Mouse (Mus musculus) midbrain, embryonic 13.5 days (tissue): ENCODE measurements around the gene Pdlim5. TPM values are rescaled to one million over a fixed set of nuclear protein-coding genes. Genes with fewer than 3 reads are reported as not detected.
A peak's percentile ranks its signal among the peaks of the same experiment; 100 is the strongest.

Experiments
- ATAC-seq: fragments of 200-750 bp; cut with Nextera tagmentation; 2 replicates; pipeline ENCODE4 v1.8.0; 2017; ENCODE audit warnings: mild to moderate bottlenecking, moderate TSS enrichment, moderate library complexity
- H3K27ac ChIP-seq: fragments of 300-500 bp; sonication (generic); 2 replicates; pipeline ENCODE4 v1.5.1; 2015; ENCODE audit warnings: inconsistent platforms, mild to moderate bottlenecking, moderate library complexity
- H3K27me3 ChIP-seq: fragments of 300-500 bp; sonication (generic); 2 replicates; pipeline ENCODE4 v1.6.1; 2015; ENCODE audit warnings: mild to moderate bottlenecking, inconsistent platforms
- H3K36me3 ChIP-seq: fragments of 300-500 bp; sonication (generic); 2 replicates; pipeline ENCODE4 v1.6.1; 2015; ENCODE audit warnings: mild to moderate bottlenecking, inconsistent platforms
- H3K4me1 ChIP-seq: fragments of 300-500 bp; sonication (generic); replicated peaks from 2 replicates; pipeline ENCODE4 v1.6.1; 2015; ENCODE audit warnings: inconsistent platforms
- H3K4me2 ChIP-seq: fragments of 300-500 bp; sonication (generic); replicated peaks from 2 replicates; pipeline ENCODE4 v1.6.1; 2015; ENCODE audit warnings: moderate library complexity, mild to moderate bottlenecking, inconsistent platforms
- H3K4me3 ChIP-seq: fragments of 300-500 bp; sonication (generic); replicated peaks from 2 replicates; pipeline ENCODE4 v1.5.1; 2015; ENCODE audit warnings: mild to moderate bottlenecking, inconsistent platforms
- H3K9ac ChIP-seq: fragments of 300-500 bp; sonication (generic); replicated peaks from 2 replicates; pipeline ENCODE4 v1.6.1; 2015; ENCODE audit warnings: mild to moderate bottlenecking, inconsistent platforms
- H3K9me3 ChIP-seq: fragments of 300-500 bp; sonication (generic); 2 replicates; pipeline ENCODE4 v1.6.1; 2016; ENCODE audit warnings: mild to moderate bottlenecking, inconsistent platforms
- WGBS: fragments of 180-500 bp; shearing (Covaris S2); methylation state at CpG from one replicate; pipeline ENCODE4 v1.1.7; 2015; 5-methylcytosine and 5-hydroxymethylcytosine counted together
- polyA plus RNA-seq: library from polyadenylated mRNA; unstranded; fragments of >200 nt; fragmentation: Nextera tagmentation; extraction: Ambion mirVana; gene quantifications from 2 replicates; pipeline ENCODE4 v1.2.1, GENCODE M21; 2015

Pdlim5 gene
- polyA plus RNA-seq, 1 experiment from 2014 or later, result 11.6 TPM

DNA sequence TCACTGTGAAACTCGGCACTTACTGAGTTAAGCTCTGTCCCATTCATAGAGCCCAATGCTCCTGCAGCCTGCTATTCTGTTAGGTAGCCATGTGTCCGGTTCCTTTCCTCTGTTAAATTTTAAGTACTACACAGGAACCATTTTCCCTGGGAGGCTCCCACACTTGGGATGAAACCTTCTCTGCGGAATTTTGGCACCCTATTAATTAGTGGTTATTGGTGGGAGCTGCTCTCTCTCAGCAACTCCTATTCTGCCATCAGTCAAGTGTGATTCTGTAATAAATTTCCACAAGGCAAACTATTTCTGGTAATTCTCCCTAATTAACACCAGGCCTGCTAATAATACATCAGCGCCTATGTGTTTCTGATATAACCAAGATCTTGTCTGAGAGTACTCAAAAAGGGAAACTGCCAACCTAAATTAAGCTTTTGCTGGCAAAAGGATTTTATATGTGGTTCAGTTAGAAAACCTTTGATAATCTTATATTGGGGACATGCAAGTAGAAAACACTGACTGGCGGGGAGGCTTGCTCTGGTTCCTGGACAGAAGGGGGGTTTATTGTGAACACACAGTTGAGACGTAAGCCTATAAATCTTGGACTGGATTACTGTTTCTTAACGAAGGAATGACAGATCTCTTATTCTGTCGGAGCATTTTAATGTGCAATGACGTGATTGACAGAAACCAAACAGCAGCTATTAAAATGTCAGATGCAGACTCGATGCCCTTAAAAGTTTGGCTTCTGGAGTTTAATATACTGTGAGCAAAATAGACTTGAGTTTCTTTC lies 157.0 kb downstream of the Pdlim5 start:
- H3K9ac ChIP-seq, result no peak overlapping the region
- WGBS, result 66% methylated on average over 10 of the region's 10 CpGs
- no peak for ATAC-seq
- no peak overlapping the region for H3K4me2 ChIP-seq
- no peak overlapping the region for H3K27ac ChIP-seq
- no peaks in the 10 kb centered on the region for H3K4me1 ChIP-seq
- no peaks in the 10 kb centered on the region for H3K36me3 ChIP-seq
- no peaks in the 10 kb centered on the region for H3K9me3 ChIP-seq
- no peak overlapping the region for H3K4me3 ChIP-seq
- no peaks in the 10 kb centered on the region for H3K27me3 ChIP-seq

DNA sequence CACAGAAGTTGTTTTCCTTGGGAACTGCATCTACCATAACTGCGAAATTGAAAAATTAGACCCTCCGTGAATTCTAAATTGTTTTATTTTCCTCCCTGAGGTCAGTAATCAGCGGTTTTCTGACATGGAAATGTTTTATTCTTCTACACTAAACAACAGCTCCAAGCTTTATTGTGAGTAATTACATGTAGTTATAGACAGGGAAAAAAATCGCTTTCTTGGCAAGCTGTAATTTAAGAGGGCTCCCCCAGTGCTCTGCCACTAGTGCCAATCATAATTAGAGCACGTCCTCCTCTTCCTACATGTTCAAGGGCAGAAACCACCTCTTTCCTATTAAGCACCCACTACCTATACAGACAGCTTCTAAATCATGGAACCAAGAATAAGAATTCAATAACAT lies 157.9 kb downstream of the Pdlim5 start:
- no peak overlapping the region for H3K9ac ChIP-seq
- no peak overlapping the region for H3K27ac ChIP-seq
- H3K27me3 ChIP-seq, result no peaks in the 10 kb centered on the region
- no peaks in the 10 kb centered on the region for H3K36me3 ChIP-seq
- ATAC-seq, result no peak
- no peaks in the 10 kb centered on the region for H3K9me3 ChIP-seq
- no peak overlapping the region for H3K4me2 ChIP-seq
- H3K4me1 ChIP-seq, result no peaks in the 10 kb centered on the region
- 77% methylated on average over 5 of the region's 5 CpGs for WGBS
- no peak overlapping the region for H3K4me3 ChIP-seq

DNA sequence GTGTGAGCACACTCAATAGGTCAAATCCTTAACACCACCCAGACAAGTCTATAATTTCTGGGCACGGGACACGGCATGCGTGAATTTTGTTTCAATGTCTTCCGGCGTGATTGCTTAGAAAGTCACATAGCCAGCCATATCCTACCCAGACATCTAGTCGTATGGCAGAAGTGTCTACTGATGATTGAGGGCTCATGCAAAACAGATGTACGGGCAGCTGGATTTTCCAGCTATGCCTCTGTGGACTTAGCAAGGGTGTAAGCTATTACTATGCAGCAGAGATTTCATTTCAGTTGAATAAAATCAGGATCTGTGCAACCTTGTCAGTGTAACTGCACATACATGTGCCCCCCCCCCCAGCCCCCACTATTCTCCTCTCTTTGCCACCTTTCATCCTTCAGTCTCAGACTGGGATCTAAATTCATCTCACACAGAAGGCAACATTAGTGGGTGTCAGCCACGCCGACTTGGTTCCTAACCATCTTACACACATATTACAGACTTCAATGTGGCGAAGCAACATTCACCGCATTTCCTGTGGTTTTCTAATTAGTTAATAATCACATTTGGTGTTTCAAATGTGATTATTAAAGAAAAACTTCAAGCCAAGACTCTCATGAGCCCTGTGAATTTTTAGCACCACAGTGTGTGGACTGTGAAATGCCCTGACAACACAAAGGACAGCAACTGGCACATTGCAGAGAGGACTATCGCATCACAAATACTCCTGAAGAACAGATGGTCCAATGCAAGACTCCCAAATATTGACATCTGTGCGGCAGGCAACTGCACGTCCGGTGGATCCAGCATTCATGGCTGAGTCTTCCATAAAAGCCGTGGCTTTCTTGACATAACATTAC lies 161.7 kb downstream of the Pdlim5 start:
- Histone ChIP-seq H3K9me3 (no peaks in the 10 kb centered on the region), H3K27ac (no peak overlapping the region), H3K4me1 (no peaks in the 10 kb centered on the region), H3K9ac (no peak overlapping the region), H3K27me3 (no peaks in the 10 kb centered on the region), H3K36me3 (no peaks in the 10 kb centered on the region), H3K4me2 (no peak overlapping the region), H3K4me3 (no peak overlapping the region)
- WGBS, result 89% methylated on average over 16 of the region's 16 CpGs
- no peak for ATAC-seq

DNA sequence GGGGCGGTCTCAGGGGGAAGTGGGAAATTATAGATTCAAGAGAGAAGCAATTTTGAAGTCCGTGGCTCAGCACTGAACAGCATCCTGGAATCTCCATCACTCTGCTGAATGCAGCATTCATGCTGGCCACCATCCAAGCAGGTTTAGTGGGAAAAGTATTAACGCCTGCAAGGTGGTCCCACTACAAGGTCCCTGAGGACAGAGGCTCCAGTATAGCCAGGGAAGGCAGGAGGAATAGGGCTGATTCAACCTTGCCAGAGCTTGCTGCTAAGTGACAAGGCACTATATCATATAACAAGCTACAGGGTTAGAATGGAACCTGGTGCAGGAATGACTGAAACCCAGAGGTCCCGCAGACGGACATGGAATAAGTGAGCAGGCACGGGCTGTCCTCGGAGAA lies 166.8 kb downstream of the Pdlim5 start:
- Histone ChIP-seq H3K4me1 (no peaks in the 10 kb centered on the region), H3K36me3 (no peaks in the 10 kb centered on the region), H3K9ac (no peak overlapping the region), H3K27me3 (no peaks in the 10 kb centered on the region), H3K4me3 (no peak overlapping the region), H3K27ac (no peak overlapping the region), H3K9me3 (no peaks in the 10 kb centered on the region), H3K4me2 (no peak overlapping the region)
- 87% methylated on average over 7 of the region's 7 CpGs for WGBS
- no peak for ATAC-seq

DNA sequence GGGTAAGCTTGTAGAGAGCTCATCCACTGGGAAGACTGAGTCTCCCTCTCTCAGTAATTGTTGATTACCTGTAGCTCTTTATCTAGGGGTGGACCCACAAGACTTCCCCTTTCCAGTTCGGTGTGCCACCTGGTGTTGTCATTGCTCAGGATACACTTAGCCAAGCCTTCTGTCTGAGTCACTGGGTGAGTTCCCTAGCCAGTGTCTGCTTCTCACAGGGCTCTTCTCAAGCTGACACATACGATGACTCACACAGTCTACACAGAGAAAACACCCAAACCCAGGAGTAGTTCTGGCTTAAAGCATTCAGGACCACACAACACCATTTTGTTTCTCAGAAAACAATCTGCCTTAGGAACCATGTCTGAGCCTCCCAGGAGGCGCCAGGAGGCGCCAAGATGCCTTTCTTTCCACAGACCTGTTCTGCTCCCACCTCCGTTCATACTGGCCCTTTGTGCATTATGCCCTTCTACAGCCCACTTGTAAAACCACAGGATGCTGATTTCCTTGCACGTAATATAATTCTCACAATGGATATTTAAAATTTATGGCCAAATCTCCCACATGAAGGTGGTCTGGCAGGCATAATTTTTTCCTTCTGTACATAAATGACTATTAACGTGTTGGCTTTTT lies 172.9 kb downstream of the Pdlim5 start:
- Histone ChIP-seq H3K4me2 (no peak overlapping the region), H3K4me3 (no peak overlapping the region), H3K9ac (no peak overlapping the region), H3K27ac (no peak overlapping the region), H3K36me3 (no peaks in the 10 kb centered on the region), H3K27me3 (no peaks in the 10 kb centered on the region), H3K9me3 (no peaks in the 10 kb centered on the region), H3K4me1 (no peaks in the 10 kb centered on the region)
- ATAC-seq, result no peak
- WGBS, result 93% methylated on average over 7 of the region's 7 CpGs

DNA sequence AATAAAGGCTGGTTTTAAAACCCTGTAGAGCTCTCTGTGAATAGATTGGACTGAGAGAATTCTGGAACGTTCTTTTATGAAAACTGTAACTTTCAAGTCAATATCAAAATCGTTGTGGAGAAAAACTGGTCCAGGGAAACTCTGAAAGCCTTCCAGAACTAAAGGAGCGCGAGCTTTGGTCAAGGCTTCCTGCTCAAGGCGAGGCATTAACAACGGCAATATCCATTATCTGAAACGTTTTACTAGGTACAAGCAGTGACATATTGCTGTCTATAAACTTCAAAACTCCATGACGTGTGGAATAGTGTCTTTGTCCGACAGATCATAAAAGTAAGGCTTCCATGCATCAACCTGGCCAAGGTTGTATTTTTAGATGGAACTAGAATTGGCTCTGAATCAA lies 175.6 kb downstream of the Pdlim5 start:
- Histone ChIP-seq H3K27me3 (no peaks in the 10 kb centered on the region), H3K27ac (no peak overlapping the region), H3K4me3 (no peak overlapping the region), H3K4me2 (no peak overlapping the region), H3K9me3 (no peaks in the 10 kb centered on the region), H3K4me1 (no peaks in the 10 kb centered on the region), H3K9ac (no peak overlapping the region), H3K36me3 (no peaks in the 10 kb centered on the region)
- 93% methylated on average over 9 of the region's 9 CpGs for WGBS
- no peak for ATAC-seq

DNA sequence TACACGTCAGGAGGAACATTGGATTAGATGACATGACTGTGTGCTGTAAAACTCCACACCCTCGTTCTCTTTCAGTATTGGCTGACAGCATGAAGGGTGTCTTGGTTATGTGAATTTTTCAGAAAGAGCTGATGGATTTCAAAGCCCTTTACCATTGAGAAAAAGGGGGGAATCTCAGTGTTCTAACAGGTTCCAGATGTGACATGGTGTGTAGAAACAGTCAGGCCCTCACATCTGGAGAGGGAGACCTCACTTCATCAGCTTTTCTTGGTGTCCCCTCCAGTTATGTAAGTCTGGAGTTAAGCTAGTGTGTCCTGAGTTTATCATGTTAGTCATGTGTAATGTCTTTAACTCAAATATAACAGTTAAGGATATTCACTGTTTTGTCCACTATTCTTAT lies 182.7 kb downstream of the Pdlim5 start:
- Histone ChIP-seq H3K36me3 (no peaks in the 10 kb centered on the region), H3K27ac (no peak overlapping the region), H3K9me3 (no peaks in the 10 kb centered on the region), H3K4me3 (no peak overlapping the region), H3K9ac (no peak overlapping the region), H3K27me3 (no peaks in the 10 kb centered on the region), H3K4me2 (no peak overlapping the region), H3K4me1 (peaks cover 6% of the 10 kb centered on the region; the same call in 1 of the 2 replicates)
- ATAC-seq, result no peak
- WGBS, result 70% methylated on average over 2 of the region's 2 CpGs

DNA sequence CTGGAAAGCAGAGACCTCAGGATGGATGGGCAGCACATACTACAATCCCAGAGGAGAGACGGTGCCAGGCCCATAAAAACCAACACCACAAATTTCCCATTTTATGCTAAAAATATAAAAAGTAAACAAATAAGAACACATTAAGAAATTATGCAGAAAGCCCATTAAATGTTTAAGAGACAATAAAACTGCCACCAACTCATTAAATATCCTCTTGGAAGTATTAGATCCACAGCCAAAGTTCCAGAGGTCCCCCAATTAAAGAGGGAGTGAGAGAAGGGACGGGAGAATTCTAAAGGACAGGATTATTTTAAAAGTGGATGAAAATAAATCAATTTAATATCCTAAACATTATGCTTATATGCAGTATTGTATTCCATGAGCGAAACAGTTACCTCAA lies 183.3 kb downstream of the Pdlim5 start:
- Histone ChIP-seq H3K4me1 (peaks cover 6% of the 10 kb centered on the region; the same call in 1 of the 2 replicates), H3K27ac (no peak overlapping the region), H3K4me2 (no peak overlapping the region), H3K9ac (no peak overlapping the region), H3K36me3 (no peaks in the 10 kb centered on the region), H3K27me3 (no peaks in the 10 kb centered on the region), H3K4me3 (no peak overlapping the region), H3K9me3 (no peaks in the 10 kb centered on the region)
- WGBS, result 86% methylated on average over 3 of the region's 3 CpGs
- no peak for ATAC-seq

DNA sequence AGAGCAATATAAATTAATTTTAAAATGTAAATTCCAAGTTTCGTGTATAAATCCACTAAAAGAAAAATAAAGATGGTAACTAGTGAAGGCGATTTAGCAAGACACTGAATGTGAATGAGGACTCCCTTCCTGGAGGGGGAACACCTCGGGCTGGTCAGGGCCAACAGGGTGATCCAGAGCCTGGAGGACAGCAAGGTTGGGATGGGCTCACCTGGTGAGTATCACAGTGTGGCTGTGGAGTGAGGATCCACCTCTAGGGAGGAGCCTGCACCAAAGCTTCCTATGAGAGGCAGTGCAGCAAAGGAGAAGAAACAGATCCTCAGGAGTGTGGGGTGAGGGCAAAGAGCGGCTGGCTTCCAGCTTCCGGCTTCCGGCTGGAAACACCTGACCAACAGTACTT lies 185.5 kb downstream of the Pdlim5 start:
- no peak overlapping the region for H3K9ac ChIP-seq
- H3K36me3 ChIP-seq, result no peaks in the 10 kb centered on the region
- H3K27ac ChIP-seq, result no peak overlapping the region
- ATAC-seq, result peak; percentile 55; the same call in 1 of the 2 replicates
- H3K4me1 ChIP-seq, result peaks cover 6% of the 10 kb centered on the region; the same call in 1 of the 2 replicates
- no peak overlapping the region for H3K4me3 ChIP-seq
- no peaks in the 10 kb centered on the region for H3K9me3 ChIP-seq
- no peaks in the 10 kb centered on the region for H3K27me3 ChIP-seq
- no peak overlapping the region for H3K4me2 ChIP-seq
- 71% methylated on average over 6 of the region's 6 CpGs for WGBS

DNA sequence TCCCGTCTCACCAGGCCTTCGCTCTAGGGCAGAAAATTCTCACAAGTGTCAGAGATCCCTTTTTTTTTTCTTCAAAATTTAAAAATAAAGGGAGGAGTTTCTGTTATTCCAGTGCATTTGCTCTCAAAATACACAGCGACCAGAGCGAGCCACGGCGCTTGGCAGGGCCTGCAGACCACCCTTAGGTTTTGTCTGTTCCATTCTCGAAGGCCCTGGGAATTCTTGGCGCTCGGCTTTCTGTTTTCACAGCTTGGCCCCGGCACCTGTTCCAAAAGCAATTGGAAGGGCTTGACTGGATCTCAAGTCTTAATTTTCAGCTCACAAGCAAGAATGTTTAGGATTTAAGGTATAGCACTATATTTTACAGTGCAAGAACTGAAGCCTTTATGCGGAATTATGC lies 186.4 kb downstream of the Pdlim5 start:
- no peak overlapping the region for H3K4me3 ChIP-seq
- no peaks in the 10 kb centered on the region for H3K27me3 ChIP-seq
- H3K9ac ChIP-seq, result no peak overlapping the region
- H3K36me3 ChIP-seq, result no peaks in the 10 kb centered on the region
- H3K4me1 ChIP-seq, result peaks cover 6% of the 10 kb centered on the region; the same call in 1 of the 2 replicates
- no peak for ATAC-seq
- 86% methylated on average over 11 of the region's 11 CpGs for WGBS
- H3K4me2 ChIP-seq, result no peak overlapping the region
- H3K9me3 ChIP-seq, result no peaks in the 10 kb centered on the region
- no peak overlapping the region for H3K27ac ChIP-seq

DNA sequence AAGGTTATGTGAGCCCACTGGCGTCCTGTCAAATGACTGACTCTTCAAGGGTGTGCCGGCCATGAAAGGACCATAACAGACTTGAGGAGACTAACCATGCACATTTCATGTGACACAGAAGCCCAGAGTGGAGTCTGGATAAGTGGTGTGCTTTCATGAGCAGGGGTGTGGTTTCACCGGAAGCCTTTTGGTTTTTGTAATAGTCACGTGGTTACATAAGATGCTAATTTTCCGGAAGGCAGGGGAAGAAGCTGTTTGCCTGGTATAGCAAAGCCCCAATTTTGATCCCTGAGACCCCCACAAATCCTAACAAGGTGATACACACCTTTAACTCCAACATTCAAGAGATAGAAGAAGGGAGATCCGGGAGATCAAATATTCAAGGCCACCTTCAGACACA lies 188.0 kb downstream of the Pdlim5 start:
- H3K4me3 ChIP-seq, result no peak overlapping the region
- no peak overlapping the region for H3K27ac ChIP-seq
- no peak overlapping the region for H3K9ac ChIP-seq
- H3K4me2 ChIP-seq, result no peak overlapping the region
- no peaks in the 10 kb centered on the region for H3K36me3 ChIP-seq
- no peak for ATAC-seq
- no peaks in the 10 kb centered on the region for H3K27me3 ChIP-seq
- H3K9me3 ChIP-seq, result no peaks in the 10 kb centered on the region
- WGBS, result 94% methylated on average over 6 of the region's 6 CpGs
- peaks cover 6% of the 10 kb centered on the region; the same call in 1 of the 2 replicates for H3K4me1 ChIP-seq

DNA sequence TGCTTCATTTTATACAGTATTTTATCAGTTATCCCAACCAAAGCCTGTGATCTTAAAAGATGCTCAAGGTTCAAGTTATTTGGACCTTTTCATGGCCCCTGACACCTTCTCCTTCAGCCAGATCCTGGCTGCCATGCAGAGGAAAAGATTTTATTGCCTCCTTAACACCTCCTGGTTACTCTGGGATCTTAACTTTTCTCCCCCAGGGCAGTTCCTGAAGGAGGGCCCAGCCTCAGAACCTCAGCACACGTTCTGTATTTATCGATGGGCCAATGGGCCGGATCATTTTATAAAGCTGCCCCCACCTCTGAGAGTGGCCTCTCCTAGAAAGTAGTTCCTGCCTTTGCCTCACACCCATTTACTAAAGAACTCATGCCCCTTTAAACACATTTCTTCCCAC lies 189.2 kb downstream of the Pdlim5 start:
- Histone ChIP-seq H3K9me3 (no peaks in the 10 kb centered on the region), H3K36me3 (no peaks in the 10 kb centered on the region), H3K4me2 (no peak overlapping the region), H3K27ac (no peak overlapping the region), H3K27me3 (no peaks in the 10 kb centered on the region), H3K4me1 (peaks cover 6% of the 10 kb centered on the region; the same call in 1 of the 2 replicates), H3K9ac (no peak overlapping the region), H3K4me3 (no peak overlapping the region)
- ATAC-seq, result no peak
- 98% methylated on average over 3 of the region's 3 CpGs for WGBS
